Mouse (Mus musculus) midbrain, embryonic 12.5 days (tissue): ENCODE results near the gene Osbpl5. TPM values are rescaled to one million over a fixed set of nuclear protein-coding genes. Genes with fewer than 3 reads are reported as not detected.

Experiments
- ATAC-seq: fragments of 200-750 bp; cut with Nextera tagmentation; 2 replicates; pipeline ENCODE4 v1.8.0; 2017; ENCODE audit warnings: low read depth, moderate TSS enrichment, moderate library complexity; ENCODE audit not compliant: low FRiP score
- H3K27ac ChIP-seq: fragments of 300-500 bp; sonication (generic); replicated peaks from 2 replicates; pipeline ENCODE4 v1.5.1; 2016; ENCODE audit warnings: mild to moderate bottlenecking
- H3K27me3 ChIP-seq: fragments of 300-500 bp; sonication (generic); 2 replicates; pipeline ENCODE4 v1.6.1; 2016; ENCODE audit warnings: mild to moderate bottlenecking
- H3K36me3 ChIP-seq: fragments of 300-500 bp; sonication (generic); 2 replicates; pipeline ENCODE4 v1.6.1; 2016
- H3K4me1 ChIP-seq: fragments of 300-500 bp; sonication (generic); 2 replicates; pipeline ENCODE4 v1.6.1; 2016
- H3K4me2 ChIP-seq: fragments of 300-500 bp; sonication (generic); replicated peaks from 2 replicates; pipeline ENCODE4 v1.6.1; 2016; ENCODE audit warnings: mild to moderate bottlenecking, moderate library complexity
- H3K4me3 ChIP-seq: fragments of 300-500 bp; sonication (generic); 2 replicates; pipeline ENCODE4 v1.5.1; 2016; ENCODE audit warnings: mild to moderate bottlenecking
- H3K9ac ChIP-seq: fragments of 300-500 bp; sonication (generic); replicated peaks from 2 replicates; pipeline ENCODE4 v1.6.1; 2016; ENCODE audit warnings: mild to moderate bottlenecking, moderate library complexity
- H3K9me3 ChIP-seq: fragments of 300-500 bp; sonication (generic); 2 replicates; pipeline ENCODE4 v1.6.1; 2016; ENCODE audit warnings: mild to moderate bottlenecking
- WGBS: fragments of 180-500 bp; shearing (Covaris S2); methylation state at CpG from one replicate; pipeline ENCODE4 v1.1.7; 2016; 5-methylcytosine and 5-hydroxymethylcytosine counted together
- polyA plus RNA-seq: library from polyadenylated mRNA; unstranded; fragments of >200 nt; fragmentation: Nextera tagmentation; extraction: Ambion mirVana; gene quantifications from 2 replicates; pipeline ENCODE4 v1.2.1, GENCODE M21; 2016

The Osbpl5 gene
- polyA plus RNA-seq, 1 experiment from 2014 or later = 21.6 TPM

DNA sequence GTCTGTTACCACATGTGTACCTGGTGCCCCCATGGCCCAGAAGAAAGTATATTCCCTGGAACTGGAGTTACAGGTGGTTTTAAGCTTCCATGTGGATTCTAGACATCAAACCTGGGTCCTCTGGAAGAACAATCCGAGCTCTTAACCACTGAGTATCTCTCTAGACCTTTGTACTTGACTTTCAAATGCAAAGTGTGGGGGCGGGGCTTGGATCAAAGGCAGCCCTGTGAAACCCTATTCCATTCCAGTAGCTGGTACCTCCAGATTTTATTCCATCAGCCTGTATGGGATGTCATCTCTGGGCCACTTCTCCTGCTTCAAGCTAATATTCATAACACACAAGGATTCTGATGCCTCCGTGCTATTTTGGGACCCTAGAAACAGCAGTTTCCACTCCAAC, 19.4 kb upstream of the Osbpl5 start:
- H3K9ac ChIP-seq = no peak overlapping the region
- no peaks in the 10 kb centered on the region for H3K9me3 ChIP-seq
- WGBS = 30% methylated on average over 3 of the region's 3 CpGs
- H3K27ac ChIP-seq = no peak overlapping the region
- no peak overlapping the region for H3K4me3 ChIP-seq
- H3K4me1 ChIP-seq = no peaks in the 10 kb centered on the region
- no peaks in the 10 kb centered on the region; the same call in 1 of the 2 replicates for H3K27me3 ChIP-seq
- no peaks in the 10 kb centered on the region for H3K36me3 ChIP-seq
- H3K4me2 ChIP-seq = no peak overlapping the region
- no peak for ATAC-seq

DNA sequence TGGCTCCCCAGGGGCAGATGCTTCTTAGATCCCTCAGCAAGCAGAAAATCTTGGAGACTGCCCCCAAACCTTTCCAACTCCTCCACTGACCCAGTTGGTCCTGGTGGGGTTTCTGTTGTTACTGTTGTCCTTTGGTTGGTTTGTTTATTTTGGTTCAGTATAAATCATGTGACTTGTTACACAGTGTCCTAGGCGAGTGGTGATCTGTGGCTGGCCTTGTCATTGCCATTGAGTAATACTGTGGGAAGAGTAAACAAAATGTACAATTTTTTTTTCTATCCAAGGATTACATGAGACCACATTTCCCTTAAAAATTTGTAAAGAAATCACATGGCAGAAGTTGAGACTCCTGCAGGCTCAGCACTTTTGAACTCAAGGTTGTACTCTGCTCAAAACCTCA, 12.7 kb upstream of the Osbpl5 start:
- Histone ChIP-seq H3K4me1 (no peaks in the 10 kb centered on the region), H3K27ac (no peak overlapping the region), H3K9me3 (no peaks in the 10 kb centered on the region), H3K9ac (no peak overlapping the region), H3K36me3 (no peaks in the 10 kb centered on the region), H3K4me2 (no peak overlapping the region), H3K4me3 (no peak overlapping the region), H3K27me3 (peaks cover 19% of the 10 kb centered on the region)
- no peak for ATAC-seq
- 67% methylated on average over 1 of the region's 1 CpGs for WGBS

DNA sequence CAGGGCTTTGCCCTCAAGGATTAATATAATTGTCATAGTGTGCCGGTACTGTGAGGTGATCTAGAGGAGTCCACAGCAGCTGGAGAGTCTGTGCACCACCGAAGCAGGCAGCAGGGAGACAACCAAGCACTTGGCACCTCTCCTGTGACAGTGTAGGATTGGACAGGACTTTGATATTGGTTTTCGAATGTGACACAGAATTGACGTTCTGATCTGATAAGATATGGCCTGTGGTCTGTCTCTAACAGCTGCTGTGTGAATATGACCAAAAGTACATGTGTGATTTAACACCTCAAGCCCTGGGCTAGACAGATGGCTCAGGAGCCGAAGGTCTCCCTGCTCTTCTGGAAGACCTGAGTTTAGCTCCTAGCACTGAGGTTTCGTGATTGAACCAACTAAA, 11.5 kb upstream of the Osbpl5 start:
- Histone ChIP-seq H3K9ac (no peak overlapping the region), H3K27ac (no peak overlapping the region), H3K4me1 (no peaks in the 10 kb centered on the region), H3K4me3 (no peak overlapping the region), H3K36me3 (no peaks in the 10 kb centered on the region), H3K9me3 (no peaks in the 10 kb centered on the region), H3K4me2 (no peak overlapping the region), H3K27me3 (peaks cover 24% of the 10 kb centered on the region)
- 80% methylated on average over 6 of the region's 6 CpGs for WGBS
- no peak for ATAC-seq

DNA sequence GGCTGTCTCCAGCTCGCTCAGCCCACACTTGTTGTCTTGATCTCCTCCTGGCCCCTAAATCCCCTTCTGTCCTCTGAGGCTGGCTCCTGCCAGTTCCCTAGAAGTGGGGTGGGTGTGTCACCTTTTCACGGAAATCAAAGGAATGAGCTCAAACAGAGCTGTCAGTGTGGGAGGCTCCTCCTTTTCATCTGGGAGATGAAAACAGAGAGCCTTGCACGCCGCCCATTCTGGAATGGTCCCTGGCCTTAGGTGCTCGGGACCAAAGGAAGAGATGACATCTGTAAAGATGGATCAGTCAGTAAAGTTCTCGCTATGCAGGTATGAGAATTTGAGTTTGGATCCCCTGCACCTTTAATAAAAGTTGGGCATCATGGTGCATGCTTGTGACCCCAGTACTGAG, 10.1 kb upstream of the Osbpl5 start, which contains the start of gene Mrgprg:
Mrgprg (minus strand) TSS at position 101 of the 400 bp plus-strand sequence.
- H3K9ac ChIP-seq = no peak within 1 kb of the TSS
- peaks cover 36% of the 10 kb centered on the region for H3K27me3 ChIP-seq
- H3K27ac ChIP-seq = no peak within 1 kb of the TSS
- WGBS = 46% methylated on average over 6 of the region's 6 CpGs
- ATAC-seq = no peak
- no peak within 1 kb of the TSS for H3K4me3 ChIP-seq
- H3K9me3 ChIP-seq = no peaks in the 10 kb centered on the region
- H3K4me2 ChIP-seq = no peak within 1 kb of the TSS
- H3K36me3 ChIP-seq = no peaks in the 10 kb centered on the region
- H3K4me1 ChIP-seq = no peaks in the 10 kb centered on the region

DNA sequence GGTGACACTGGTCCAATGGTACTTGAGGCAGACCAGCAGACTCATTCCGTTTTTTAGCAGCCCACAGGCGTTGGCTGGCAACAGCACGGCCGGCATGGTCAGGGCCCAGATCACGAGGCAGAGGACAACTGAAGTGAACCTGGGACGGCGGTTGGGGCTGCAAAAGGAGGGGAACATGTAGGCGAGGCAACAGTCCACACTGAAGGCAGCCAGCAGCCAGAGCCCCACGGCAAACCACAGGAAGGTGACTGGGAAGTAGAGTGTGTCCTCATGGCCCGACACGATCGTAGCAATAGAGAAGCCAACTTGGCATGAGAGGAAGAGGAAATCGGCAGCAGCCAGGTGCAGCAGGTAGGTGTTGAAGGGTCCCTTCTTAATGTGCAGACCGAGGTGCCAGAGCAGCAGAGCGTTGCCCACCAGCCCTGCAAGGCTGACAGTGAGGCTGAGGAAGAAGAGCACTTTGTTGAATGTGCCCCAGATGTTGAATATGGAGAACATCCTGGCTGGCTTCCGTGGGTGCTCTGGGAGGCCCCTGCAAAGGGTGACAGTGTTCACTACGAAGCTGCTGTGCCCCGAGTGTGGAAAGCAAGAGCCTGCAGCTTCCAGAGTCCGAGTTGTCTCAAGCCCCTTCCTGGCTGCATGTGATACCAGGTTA, 8.2 kb upstream of the Osbpl5 start:
- Histone ChIP-seq H3K27me3 (peaks cover 36% of the 10 kb centered on the region), H3K4me3 (no peak overlapping the region), H3K36me3 (no peaks in the 10 kb centered on the region), H3K27ac (no peak overlapping the region), H3K4me2 (no peak overlapping the region), H3K9ac (no peak overlapping the region), H3K4me1 (no peaks in the 10 kb centered on the region), H3K9me3 (no peaks in the 10 kb centered on the region)
- no peak for ATAC-seq
- WGBS = 76% methylated on average over 19 of the region's 19 CpGs

DNA sequence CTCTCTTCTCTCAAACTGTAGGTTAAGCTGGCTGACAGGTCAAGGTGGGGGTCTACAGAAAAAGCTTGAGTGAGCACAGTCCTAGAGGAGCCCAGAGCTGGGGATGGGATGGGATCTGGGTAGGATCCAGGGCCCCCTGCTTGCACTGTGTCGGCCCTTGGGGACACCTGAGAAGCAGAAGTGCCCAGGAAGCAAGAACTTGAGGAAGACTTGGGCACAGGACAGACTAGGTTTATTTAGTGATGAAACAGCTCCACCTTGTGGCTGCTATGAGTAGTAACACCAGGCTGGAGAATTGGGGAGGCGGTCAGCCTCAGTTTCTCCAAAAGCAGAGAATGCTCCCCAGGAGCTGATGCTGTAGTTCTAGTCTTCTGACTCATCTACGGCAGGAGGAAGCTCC, 7.0 kb upstream of the Osbpl5 start:
- H3K27ac ChIP-seq = no peak overlapping the region
- peak; percentile 38; the same call in 1 of the 2 replicates for ATAC-seq
- WGBS = 20% methylated on average over 3 of the region's 3 CpGs
- no peaks in the 10 kb centered on the region for H3K4me1 ChIP-seq
- H3K4me3 ChIP-seq = no peak overlapping the region
- H3K36me3 ChIP-seq = no peaks in the 10 kb centered on the region
- H3K4me2 ChIP-seq = no peak overlapping the region
- H3K9me3 ChIP-seq = no peaks in the 10 kb centered on the region
- H3K27me3 ChIP-seq = peaks cover 36% of the 10 kb centered on the region
- H3K9ac ChIP-seq = no peak overlapping the region

DNA sequence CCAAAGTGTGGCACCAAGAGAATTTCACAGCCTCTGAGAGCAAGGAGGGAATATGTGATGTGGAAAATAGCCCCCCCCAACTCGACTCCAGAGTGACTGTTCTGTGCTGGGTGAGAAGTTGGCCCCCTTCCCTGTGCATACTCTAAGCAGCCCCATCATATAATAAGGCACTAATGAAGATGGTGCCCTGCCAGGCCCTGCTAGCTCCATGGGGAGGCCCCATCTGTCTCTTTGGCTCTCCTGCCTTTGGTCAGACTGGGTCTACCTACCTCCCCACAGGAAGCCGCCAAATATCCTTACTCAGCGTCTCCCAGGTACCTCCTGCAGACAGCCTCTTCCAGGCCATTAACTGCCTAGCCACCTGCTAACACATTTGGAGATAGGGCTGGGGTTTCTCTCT, 2.2 kb upstream of the Osbpl5 start:
- Histone ChIP-seq H3K9ac (no peak overlapping the region), H3K4me1 (peaks cover 10% of the 10 kb centered on the region), H3K27me3 (peaks cover 55% of the 10 kb centered on the region), H3K36me3 (no peaks in the 10 kb centered on the region), H3K27ac (no peak overlapping the region), H3K4me3 (no peak overlapping the region), H3K9me3 (no peaks in the 10 kb centered on the region), H3K4me2 (no peak overlapping the region)
- 68% methylated on average over 3 of the region's 3 CpGs for WGBS
- no peak for ATAC-seq

DNA sequence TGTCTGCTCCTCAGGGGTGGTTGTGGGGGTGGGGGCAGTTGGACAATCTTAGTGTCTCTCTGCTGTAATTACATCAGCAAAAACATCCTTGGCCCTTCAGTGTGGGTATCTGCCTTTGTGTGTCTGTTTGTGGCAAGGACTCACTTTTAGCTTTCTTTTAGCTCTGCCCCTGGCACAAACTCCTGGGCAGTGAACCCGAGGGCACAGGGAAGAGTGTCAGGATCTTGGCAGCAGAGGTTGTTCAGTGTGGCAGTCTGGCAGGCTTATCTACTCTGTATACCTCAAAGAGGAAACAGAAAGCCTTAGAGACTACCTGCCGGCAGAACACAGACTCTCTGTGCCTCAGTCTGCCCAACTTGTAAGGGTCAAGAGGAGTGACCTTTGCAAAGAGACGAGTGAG, 911 bp upstream of the Osbpl5 start:
- no peak for ATAC-seq
- H3K4me3 ChIP-seq = no peak overlapping the region
- H3K4me2 ChIP-seq = no peak overlapping the region
- H3K9ac ChIP-seq = no peak overlapping the region
- peaks cover 10% of the 10 kb centered on the region for H3K4me1 ChIP-seq
- H3K36me3 ChIP-seq = no peaks in the 10 kb centered on the region
- peaks cover 50% of the 10 kb centered on the region for H3K27me3 ChIP-seq
- no peaks in the 10 kb centered on the region for H3K9me3 ChIP-seq
- WGBS = 78% methylated on average over 3 of the region's 3 CpGs
- no peak overlapping the region for H3K27ac ChIP-seq

DNA sequence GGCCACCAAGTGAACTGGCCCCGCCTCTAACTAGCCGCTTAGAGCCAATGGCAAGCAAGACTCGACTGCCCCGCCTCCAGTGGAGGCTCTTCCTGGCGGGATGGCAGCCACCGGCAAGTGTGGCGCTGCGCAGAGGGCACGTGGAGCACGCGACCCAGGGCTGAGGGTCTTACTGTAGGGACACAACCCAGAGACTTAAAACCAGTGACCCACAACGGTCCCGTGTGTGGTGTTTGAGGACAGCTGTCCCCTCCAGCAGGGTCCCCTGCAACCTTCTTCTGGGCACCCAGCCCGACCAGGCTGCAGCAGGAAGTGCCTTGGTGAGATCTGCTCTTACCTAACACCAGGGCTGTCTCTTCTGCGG, 224 bp upstream of the Osbpl5 start:
- H3K36me3 ChIP-seq = no peaks in the 10 kb centered on the region
- no peaks in the 10 kb centered on the region for H3K9me3 ChIP-seq
- H3K27ac ChIP-seq = no peak overlapping the region
- peak overlapping the region; percentile 74 for H3K4me2 ChIP-seq
- ATAC-seq = peak; percentile 93
- peaks cover 43% of the 10 kb centered on the region for H3K27me3 ChIP-seq
- 3% methylated on average over 15 of the region's 15 CpGs for WGBS
- peaks cover 10% of the 10 kb centered on the region for H3K4me1 ChIP-seq
- peak overlapping the region; percentile 47; the same call in 1 of the 2 replicates for H3K9ac ChIP-seq
- H3K4me3 ChIP-seq = peak overlapping the region; percentile 37

DNA sequence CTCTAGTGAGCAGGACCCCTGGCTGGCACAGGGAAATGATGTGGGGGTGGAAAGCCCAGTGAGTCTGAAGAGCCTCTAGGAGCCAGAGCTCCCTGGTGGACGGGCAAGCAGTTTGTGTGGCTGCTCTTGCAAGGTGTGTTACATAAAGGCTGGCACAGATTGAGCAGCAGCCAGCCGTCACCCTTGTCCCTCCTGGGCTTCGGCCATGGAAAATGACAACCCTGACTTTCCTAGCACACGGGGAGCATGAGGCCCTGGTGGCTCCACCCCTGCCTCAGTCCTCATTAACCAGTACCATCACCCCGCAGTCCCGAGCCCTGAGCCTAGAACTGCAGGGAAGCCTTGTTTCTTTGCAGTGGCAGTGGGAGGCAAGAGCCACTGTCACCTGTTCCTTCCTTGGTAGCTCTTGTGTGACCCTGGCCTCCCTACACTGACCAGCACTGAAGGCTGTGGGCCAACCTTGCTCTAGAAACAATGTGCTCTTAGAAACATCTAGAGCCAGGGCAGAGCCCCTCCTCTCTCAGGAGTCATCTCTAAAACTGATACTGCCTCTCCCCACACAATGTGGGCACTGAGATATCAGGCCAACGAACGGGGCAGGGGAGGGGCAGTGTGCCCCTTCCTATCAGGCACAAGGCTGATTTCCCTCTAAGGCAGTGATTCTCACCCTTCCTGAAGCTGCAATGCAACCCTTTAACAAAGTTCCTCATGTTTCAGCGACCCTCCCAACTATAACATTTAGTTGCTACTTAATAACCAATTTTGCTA, 1.2 kb downstream of the Osbpl5 start:
- Histone ChIP-seq H3K36me3 (no peaks in the 10 kb centered on the region), H3K27me3 (peaks cover 45% of the 10 kb centered on the region), H3K9me3 (no peaks in the 10 kb centered on the region), H3K4me2 (no peak overlapping the region), H3K4me1 (peaks cover 10% of the 10 kb centered on the region), H3K9ac (no peak overlapping the region), H3K27ac (no peak overlapping the region), H3K4me3 (no peak overlapping the region)
- no peak for ATAC-seq
- WGBS = 69% methylated on average over 9 of the region's 9 CpGs

DNA sequence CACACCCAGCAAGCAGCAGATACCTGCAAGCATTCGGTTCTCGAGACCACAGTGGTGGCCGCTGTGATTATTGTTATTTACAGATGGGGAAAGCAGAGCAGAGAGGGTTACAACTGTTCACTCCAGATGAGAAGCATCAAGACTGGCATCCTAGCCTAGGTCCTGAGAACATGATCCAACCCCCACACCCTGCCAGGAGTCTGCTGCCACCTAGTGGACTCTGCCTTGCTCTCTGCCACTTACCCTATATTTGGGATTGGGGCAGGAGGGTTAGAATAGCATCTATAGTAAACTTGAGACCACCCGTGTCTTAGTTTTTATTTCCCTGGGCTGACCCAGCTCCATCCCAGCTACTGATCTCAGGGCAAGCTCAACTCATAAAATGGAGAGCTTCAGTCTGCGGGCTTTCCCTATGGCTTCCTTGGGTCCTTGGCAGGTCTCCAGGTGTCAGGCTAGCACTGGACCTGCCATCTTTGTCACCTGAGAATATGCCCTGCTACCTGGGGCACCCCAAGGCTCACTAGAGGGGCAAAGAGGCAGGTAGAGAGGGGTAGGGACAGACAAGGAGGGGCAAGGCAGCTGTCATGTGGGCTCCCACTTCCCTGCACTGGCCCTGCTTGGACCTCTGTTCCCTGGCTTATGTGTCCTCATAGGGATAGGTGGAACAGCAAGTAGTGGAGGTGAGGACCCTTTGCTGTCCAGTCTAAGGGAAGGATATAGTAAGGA, 2.6 kb downstream of the Osbpl5 start:
- Histone ChIP-seq H3K27ac (no peak overlapping the region), H3K4me2 (no peak overlapping the region), H3K9me3 (no peaks in the 10 kb centered on the region), H3K36me3 (no peaks in the 10 kb centered on the region), H3K4me1 (peaks cover 11% of the 10 kb centered on the region), H3K27me3 (peaks cover 49% of the 10 kb centered on the region), H3K9ac (no peak overlapping the region), H3K4me3 (no peak overlapping the region)
- 55% methylated on average over 5 of the region's 5 CpGs for WGBS
- no peak for ATAC-seq

DNA sequence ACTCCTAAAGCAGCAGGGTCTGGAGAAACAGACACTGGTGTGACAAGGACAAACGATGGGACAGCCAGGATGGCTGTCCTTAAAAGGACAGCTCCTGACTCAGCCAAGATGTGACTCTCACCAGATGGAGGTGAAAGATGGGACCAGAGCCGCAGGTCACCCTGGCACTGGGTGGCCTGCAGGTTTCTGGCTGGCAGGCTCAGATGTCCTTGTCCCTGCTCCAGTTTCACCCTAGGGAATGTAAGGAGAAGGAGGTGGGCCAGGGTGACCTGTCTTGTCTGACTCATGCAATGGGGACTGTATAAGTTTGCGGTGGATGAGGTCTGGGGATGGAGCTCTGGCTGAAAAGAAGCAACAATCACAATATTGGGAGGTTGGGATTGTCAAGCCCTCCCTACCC, 4.2 kb downstream of the Osbpl5 start:
- WGBS = 73% methylated on average over 3 of the region's 3 CpGs

More for the DNA sequence above, 4.2 kb downstream of the Osbpl5 start:
- Histone ChIP-seq H3K9me3 (no peaks in the 10 kb centered on the region), H3K4me2 (no peak overlapping the region), H3K27me3 (peaks cover 37% of the 10 kb centered on the region), H3K27ac (no peak overlapping the region), H3K4me1 (peaks cover 26% of the 10 kb centered on the region), H3K4me3 (no peak overlapping the region), H3K36me3 (no peaks in the 10 kb centered on the region), H3K9ac (no peak overlapping the region)
- ATAC-seq = no peak
